Mouse (Mus musculus): ENCODE results near the gene Foxred1. TPM values are rescaled to one million over a fixed set of nuclear protein-coding genes. Genes with fewer than 3 reads are reported as not detected.

Gene Foxred1
- polyA plus RNA-seq, 1 experiment from 2014 or later: 77.2 TPM

GRCm38 (mm10) chr9:35223466-35223865 lies 12.6 kb upstream of the Foxred1 start:
- H3K4me2 ChIP-seq (ENCODE audit: low read depth, low read length): no peak overlapping the region
- H3K36me3 ChIP-seq (ENCODE audit: control insufficient read depth, insufficient read depth): peaks cover 18% of the 10 kb centered on the region
- no peak overlapping the region for H3K4me3 ChIP-seq (ENCODE audit: low read length)
- 87% methylated on average over 3 of the region's 3 CpGs for WGBS
- H3K4me1 ChIP-seq (ENCODE audit: control insufficient read depth, insufficient read depth, low read length): no peaks in the 10 kb centered on the region
- H3K9ac ChIP-seq (ENCODE audit: low read length): no peak overlapping the region
- H3K9me3 ChIP-seq (replicated peaks; ENCODE audit: control insufficient read depth, low read length): no peaks in the 10 kb centered on the region
- no peak overlapping the region for H3K27ac ChIP-seq (ENCODE audit: low read length)
- H3K27me3 ChIP-seq (ENCODE audit: control insufficient read depth, insufficient read depth, low read length): no peaks in the 10 kb centered on the region
- ATAC-seq (replicated peaks; ENCODE audit: extremely low read depth, insufficient read depth, low FRiP score): no peak

GRCm38 (mm10) chr9:35217963-35218362 lies 7.1 kb upstream of the Foxred1 start:
- Histone ChIP-seq H3K36me3 (ENCODE audit: control insufficient read depth, insufficient read depth) (peaks cover 49% of the 10 kb centered on the region), H3K27me3 (ENCODE audit: control insufficient read depth, insufficient read depth, low read length) (no peaks in the 10 kb centered on the region), H3K9me3 (replicated peaks; ENCODE audit: control insufficient read depth, low read length) (no peaks in the 10 kb centered on the region), H3K9ac (ENCODE audit: low read length) (no peak overlapping the region), H3K4me3 (ENCODE audit: low read length) (no peak overlapping the region), H3K4me2 (ENCODE audit: low read depth, low read length) (no peak overlapping the region), H3K4me1 (ENCODE audit: control insufficient read depth, insufficient read depth, low read length) (no peaks in the 10 kb centered on the region), H3K27ac (ENCODE audit: low read length) (no peak overlapping the region)
- 45% methylated on average over 1 of the region's 1 CpGs for WGBS
- ATAC-seq (replicated peaks; ENCODE audit: extremely low read depth, insufficient read depth, low FRiP score): no peak

GRCm38 (mm10) chr9:35211573-35212511 lies 987 bp upstream of the Foxred1 start:
- Histone ChIP-seq H3K4me1 (ENCODE audit: control insufficient read depth, insufficient read depth, low read length) (peaks cover 16% of the 10 kb centered on the region), H3K9me3 (replicated peaks; ENCODE audit: control insufficient read depth, low read length) (no peaks in the 10 kb centered on the region), H3K4me3 (ENCODE audit: low read length) (peak overlapping the region; percentile 97), H3K9ac (ENCODE audit: low read length) (peak overlapping the region; percentile 90), H3K27me3 (ENCODE audit: control insufficient read depth, insufficient read depth, low read length) (no peaks in the 10 kb centered on the region), H3K4me2 (ENCODE audit: low read depth, low read length) (peak overlapping the region; percentile 89), H3K36me3 (ENCODE audit: control insufficient read depth, insufficient read depth) (peaks cover 52% of the 10 kb centered on the region), H3K27ac (ENCODE audit: low read length) (peak overlapping the region; percentile 80)
- WGBS: 28% methylated on average over 26 of the region's 26 CpGs
- ATAC-seq (replicated peaks; ENCODE audit: extremely low read depth, insufficient read depth, low FRiP score): no peak; the same call in 1 of the 2 replicates

GRCm38 (mm10) chr9:35204421-35204820 lies 6.4 kb downstream of the Foxred1 start:
- H3K27ac ChIP-seq (ENCODE audit: low read length): no peak overlapping the region
- ATAC-seq (replicated peaks; ENCODE audit: extremely low read depth, insufficient read depth, low FRiP score): no peak
- H3K36me3 ChIP-seq (ENCODE audit: control insufficient read depth, insufficient read depth): peaks cover 48% of the 10 kb centered on the region
- 94% methylated on average over 2 of the region's 2 CpGs for WGBS
- no peaks in the 10 kb centered on the region for H3K9me3 ChIP-seq (replicated peaks; ENCODE audit: control insufficient read depth, low read length)
- H3K4me1 ChIP-seq (ENCODE audit: control insufficient read depth, insufficient read depth, low read length): peaks cover 8% of the 10 kb centered on the region
- no peak overlapping the region for H3K9ac ChIP-seq (ENCODE audit: low read length)
- no peaks in the 10 kb centered on the region for H3K27me3 ChIP-seq (ENCODE audit: control insufficient read depth, insufficient read depth, low read length)
- H3K4me2 ChIP-seq (ENCODE audit: low read depth, low read length): no peak overlapping the region
- H3K4me3 ChIP-seq (ENCODE audit: low read length): no peak overlapping the region

GRCm38 (mm10) chr9:35203536-35203935 lies 7.3 kb downstream of the Foxred1 start:
- Histone ChIP-seq H3K27ac (ENCODE audit: low read length) (no peak overlapping the region), H3K4me1 (ENCODE audit: control insufficient read depth, insufficient read depth, low read length) (peaks cover 11% of the 10 kb centered on the region), H3K9ac (ENCODE audit: low read length) (no peak overlapping the region), H3K36me3 (ENCODE audit: control insufficient read depth, insufficient read depth) (peaks cover 44% of the 10 kb centered on the region), H3K9me3 (replicated peaks; ENCODE audit: control insufficient read depth, low read length) (no peaks in the 10 kb centered on the region), H3K27me3 (ENCODE audit: control insufficient read depth, insufficient read depth, low read length) (no peaks in the 10 kb centered on the region), H3K4me2 (ENCODE audit: low read depth, low read length) (no peak overlapping the region), H3K4me3 (ENCODE audit: low read length) (no peak overlapping the region)
- no peak for ATAC-seq (replicated peaks; ENCODE audit: extremely low read depth, insufficient read depth, low FRiP score)
- whole genome bisulfite sequencing: 33% methylated on average over 3 of the region's 3 CpGs

GRCm38 (mm10) chr9:35200529-35201060 lies 10.3 kb downstream of the Foxred1 start:
- 49% methylated on average over 9 of the region's 9 CpGs for WGBS
- no peak overlapping the region for H3K27ac ChIP-seq (ENCODE audit: low read length)

GRCm38 (mm10) chr9:35199772-35200471 lies 10.9 kb downstream of the Foxred1 start, which contains the start of the genes Srpr and Tirap:
TSS of gene Srpr (plus strand) at chr9:35200175.
TSS of gene Tirap (minus strand) at chr9:35200291.
- under 1% methylated on average over 44 of the region's 44 CpGs for WGBS

More at GRCm38 (mm10) chr9:35200529-35201060, 10.3 kb downstream of the Foxred1 start:
- no peak for ATAC-seq (replicated peaks; ENCODE audit: extremely low read depth, insufficient read depth, low FRiP score)
- no peaks in the 10 kb centered on the region for H3K27me3 ChIP-seq (ENCODE audit: control insufficient read depth, insufficient read depth, low read length)
- H3K4me3 ChIP-seq (ENCODE audit: low read length): peak overlapping the region; percentile 54
- H3K4me2 ChIP-seq (ENCODE audit: low read depth, low read length): peak overlapping the region; percentile 76
- H3K9ac ChIP-seq (ENCODE audit: low read length): no peak overlapping the region; the same call in none of the 2 replicates
- H3K4me1 ChIP-seq (ENCODE audit: control insufficient read depth, insufficient read depth, low read length): peaks cover 11% of the 10 kb centered on the region
- peaks cover 15% of the 10 kb centered on the region for H3K36me3 ChIP-seq (ENCODE audit: control insufficient read depth, insufficient read depth)
- no peaks in the 10 kb centered on the region for H3K9me3 ChIP-seq (replicated peaks; ENCODE audit: control insufficient read depth, low read length)

GRCm38 (mm10) chr9:35198945-35199771 lies 11.7 kb downstream of the Foxred1 start:
- Histone ChIP-seq H3K9ac (ENCODE audit: low read length) (peak overlapping the region; percentile 69), H3K4me2 (ENCODE audit: low read depth, low read length) (peak overlapping the region; percentile 76), H3K27ac (ENCODE audit: low read length) (peak overlapping the region; percentile 13), H3K9me3 (replicated peaks; ENCODE audit: control insufficient read depth, low read length) (no peaks in the 10 kb centered on the region), H3K27me3 (ENCODE audit: control insufficient read depth, insufficient read depth, low read length) (no peaks in the 10 kb centered on the region), H3K4me1 (ENCODE audit: control insufficient read depth, insufficient read depth, low read length) (peaks cover 11% of the 10 kb centered on the region), H3K36me3 (ENCODE audit: control insufficient read depth, insufficient read depth) (0 out of 2 replicates have a peak, but pooled peaks cover under 1% of the 10 kb centered on the region), H3K4me3 (ENCODE audit: low read length) (peak overlapping the region; percentile 54)
- peak; percentile 62 for ATAC-seq (replicated peaks; ENCODE audit: extremely low read depth, insufficient read depth, low FRiP score)
- WGBS: 24% methylated on average over 18 of the region's 18 CpGs

More at GRCm38 (mm10) chr9:35199772-35200471, 10.9 kb downstream of the Foxred1 start, which contains the start of the genes Srpr and Tirap:
- Histone ChIP-seq H3K9ac (ENCODE audit: low read length) (peak within 1 kb of the TSS; percentile 69), H3K9me3 (replicated peaks; ENCODE audit: control insufficient read depth, low read length) (no peaks in the 10 kb centered on the region), H3K36me3 (ENCODE audit: control insufficient read depth, insufficient read depth) (peaks cover 8% of the 10 kb centered on the region), H3K27me3 (ENCODE audit: control insufficient read depth, insufficient read depth, low read length) (no peaks in the 10 kb centered on the region), H3K4me1 (ENCODE audit: control insufficient read depth, insufficient read depth, low read length) (peaks cover 11% of the 10 kb centered on the region), H3K27ac (ENCODE audit: low read length) (peak within 1 kb of the TSS; percentile 13), H3K4me2 (ENCODE audit: low read depth, low read length) (peak within 1 kb of the TSS; percentile 76), H3K4me3 (ENCODE audit: low read length) (peak within 1 kb of the TSS; percentile 54)
- ATAC-seq (replicated peaks; ENCODE audit: extremely low read depth, insufficient read depth, low FRiP score): peak; percentile 90
